In genomic region chr12:102598535-102598934, GRCm38 (mm10) we compare ENCODE assay signal across 24 mouse cellular contexts. TPM values are rescaled to one million over a fixed set of nuclear protein-coding genes. Genes with fewer than 3 reads are reported as not detected.
DNase-seq lines count a peak whose midpoint lies in the region; ATAC-seq and TF ChIP-seq lines count a peak whose summit lies in the region.
"Had no signal": no experiment of that assay in that cellular context is flagged by ENCODE, and none has a peak within 500 bp of the region (broad histone marks: within the 10 kb centered on the region; RNA-seq: fewer than 3 reads in every experiment).

No protein-coding gene starts in this region.

- DNase-seq in kidney, postnatal 10 days, result no peak
- DNase-seq in lung, postnatal 0 days (ENCODE audit: low spot score), result no peak
- DNase-seq in lung, postnatal 25 days (ENCODE audit: low spot score), result no peak
- DNase-seq in G1E (ENCODE audit: low spot score) (no peak), MN1 (ENCODE audit: low spot score) (no peak)
- peak; percentile 46 for DNase-seq in induced T-regulatory cell, adult 2 months (ENCODE audit: low read depth)
- no peak for DNase-seq in heart, adult 18-20 months
- DNase-seq: adrenal gland, adult 2 months; cerebellum, postnatal 14 days; embryo, embryonic 11 days; gastrocnemius, postnatal 36 days; heart, postnatal 4 days; kidney, postnatal 25 days; lung, postnatal 10 days; right cerebral cortex, adult 18-20 months; thymus, postnatal 25 days had no signal

- 96% methylated on average over 3 of the region's 3 CpGs for WGBS in kidney, embryonic 15.5 days
- WGBS in lung, postnatal 0 days, result 96% methylated on average over 3 of the region's 3 CpGs

- no peak for ATAC-seq in kidney, embryonic 15.5 days (replicated peaks; ENCODE audit: low FRiP score)
- ATAC-seq in lung, postnatal 0 days, result no peak
- ATAC-seq in G1E (ENCODE audit: extremely low read depth, insufficient number of reproducible peaks, low FRiP score, poor library complexity, severe bottlenecking), result no peak
- ATAC-seq: inflammation-experienced regulatory T-cells, adult 6 months; midbrain, embryonic 15.5 days had no signal

- peak; percentile 40 for TF ChIP-seq CTCF in lung, postnatal 0 days (IDR thresholded peaks at IDR 0.05)
- peak; percentile 12; the same call in 1 of the 2 replicates for TF ChIP-seq CTCF in G1E (IDR thresholded peaks at IDR 0.05; ENCODE audit: low read depth, low read length)

- peaks cover 80% of the 10 kb centered on the region for H3K4me1 ChIP-seq in kidney, embryonic 15.5 days
- no peaks in the 10 kb centered on the region for H3K4me1 ChIP-seq in lung, postnatal 0 days (ENCODE audit: insufficient read depth, low read depth, low read length)
- no peaks in the 10 kb centered on the region for H3K4me1 ChIP-seq in G1E (ENCODE audit: insufficient read depth, low read depth, low read length)

- peak overlapping the region; percentile 66; the same call in 1 of the 2 replicates for H3K27ac ChIP-seq in kidney, embryonic 15.5 days
- no peak overlapping the region for H3K27ac ChIP-seq in lung, postnatal 0 days (ENCODE audit: low read length)
- H3K27ac ChIP-seq: embryonic facial prominence, embryonic 15.5 days; forebrain, embryonic 10.5 days; midbrain, embryonic 15.5 days had no signal

- no peak overlapping the region for H3K4me2 ChIP-seq in kidney, embryonic 15.5 days
- no peak overlapping the region for H3K4me2 ChIP-seq in lung, postnatal 0 days (replicated peaks; ENCODE audit: low read depth, low read length)
- H3K4me2 ChIP-seq: embryonic facial prominence, embryonic 15.5 days; heart, embryonic 13.5 days; midbrain, embryonic 15.5 days; stomach, embryonic 15.5 days had no signal

- H3K9me3 ChIP-seq in kidney, embryonic 15.5 days (replicated peaks), result no peaks in the 10 kb centered on the region
- H3K9me3 ChIP-seq in lung, postnatal 0 days (ENCODE audit: low read length), result no peaks in the 10 kb centered on the region
- H3K9me3 ChIP-seq in G1E (replicated peaks), result peaks cover 37% of the 10 kb centered on the region
- H3K9me3 ChIP-seq: embryonic facial prominence, embryonic 15.5 days; stomach, embryonic 15.5 days had no signal

- H3K9ac ChIP-seq in kidney, embryonic 15.5 days, result no peak overlapping the region
- H3K9ac ChIP-seq in lung, postnatal 0 days (replicated peaks; ENCODE audit: low read depth), result no peak overlapping the region
- H3K9ac ChIP-seq: embryonic facial prominence, embryonic 15.5 days; heart, embryonic 13.5 days; midbrain, embryonic 15.5 days; stomach, embryonic 15.5 days had no signal

- TF ChIP-seq EP300 in lung, postnatal 0 days (IDR thresholded peaks at IDR 0.05), result no peak

- H3K4me3 ChIP-seq in kidney, embryonic 15.5 days (replicated peaks), result no peak overlapping the region
- no peak overlapping the region for H3K4me3 ChIP-seq in lung, postnatal 0 days (ENCODE audit: low read depth, low read length)
- H3K4me3 ChIP-seq in G1E (ENCODE audit: low read depth, low read length), result no peak overlapping the region
- H3K4me3 ChIP-seq: embryonic facial prominence, embryonic 15.5 days; forebrain, embryonic 10.5 days; heart, embryonic 13.5 days; megakaryocyte, embryonic 14.5 days; midbrain, embryonic 15.5 days; stomach, embryonic 15.5 days had no signal

- H3K36me3 ChIP-seq in kidney, embryonic 15.5 days, result 0 out of 2 replicates have a peak, but pooled peaks cover 4% of the 10 kb centered on the region
- H3K36me3 ChIP-seq in lung, postnatal 0 days (ENCODE audit: insufficient read depth, low read length), result no peaks in the 10 kb centered on the region
- peaks cover 3% of the 10 kb centered on the region for H3K36me3 ChIP-seq in G1E (replicated peaks)
- H3K36me3 ChIP-seq: embryonic facial prominence, embryonic 15.5 days; heart, embryonic 13.5 days; midbrain, embryonic 15.5 days; stomach, embryonic 15.5 days had no signal

- H3K27me3 ChIP-seq in kidney, embryonic 15.5 days, result no peaks in the 10 kb centered on the region
- H3K27me3 ChIP-seq in lung, postnatal 0 days (replicated peaks; ENCODE audit: insufficient read depth, low read length), result no peaks in the 10 kb centered on the region
- H3K27me3 ChIP-seq in G1E (ENCODE audit: insufficient read depth, low read length), result no peaks in the 10 kb centered on the region
- H3K27me3 ChIP-seq: embryonic facial prominence, embryonic 15.5 days; heart, embryonic 13.5 days; megakaryocyte, embryonic 14.5 days; midbrain, embryonic 15.5 days; stomach, embryonic 15.5 days had no signal

RNA-seq across cellular contexts. Expression of gene Chga, which starts 43.8 kb away (rescaled TPM):
- 6.1 and 30.2 TPM in 2 replicates for polyA plus RNA-seq in kidney, embryonic 15.5 days (2015; fragmentation: Nextera tagmentation; extraction: Ambion mirVana)
- 0.49 and 0.54 TPM in 2 replicates for polyA plus RNA-seq in lung, postnatal 0 days (2015; fragmentation: Nextera tagmentation; extraction: Ambion mirVana)
- not detected in 2 replicates for total RNA-seq in G1E (2014; fragmentation: Nextera tagmentation)
- total RNA-seq in G1E (2017), result 0.33 TPM in 1 of 2 replicates, not detected in the other
- not detected in 2 replicates for polyA plus RNA-seq in G1E (2012)
- total RNA-seq in heart, adult 18-20 months (2021), result not detected
- total RNA-seq: gastrocnemius, postnatal 36 days had no signal
